Mouse (Mus musculus): ENCODE results near the gene Krt24.

Gene Krt24

DNA sequence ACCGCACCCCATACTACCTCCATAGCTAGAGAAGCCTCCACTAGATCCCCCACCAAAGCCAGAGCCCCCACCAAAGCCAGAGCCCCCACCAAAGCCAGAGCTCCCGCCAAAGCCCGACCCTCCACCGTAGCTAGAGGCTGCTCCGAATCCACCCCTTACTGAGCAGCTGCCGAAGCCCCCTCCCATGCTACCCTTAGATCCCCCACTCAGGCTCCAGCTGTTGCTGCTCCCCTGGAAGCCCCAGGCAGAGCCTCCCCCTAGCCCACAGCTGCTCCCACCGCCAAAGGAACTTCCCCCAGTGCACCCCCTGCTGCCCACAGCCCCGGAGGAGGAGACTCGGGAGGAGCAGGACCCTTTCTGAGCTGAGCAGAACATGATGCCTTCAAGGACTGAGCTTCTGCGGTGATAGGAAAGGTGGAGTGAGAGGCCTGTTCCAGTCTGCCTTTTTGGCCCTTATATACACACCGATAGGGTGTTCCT lies at the start of gene Krt24:
Krt24 (minus strand) TSS at position 430 of the 480 bp plus-strand sequence.
- DNase-seq = no peak

DNA sequence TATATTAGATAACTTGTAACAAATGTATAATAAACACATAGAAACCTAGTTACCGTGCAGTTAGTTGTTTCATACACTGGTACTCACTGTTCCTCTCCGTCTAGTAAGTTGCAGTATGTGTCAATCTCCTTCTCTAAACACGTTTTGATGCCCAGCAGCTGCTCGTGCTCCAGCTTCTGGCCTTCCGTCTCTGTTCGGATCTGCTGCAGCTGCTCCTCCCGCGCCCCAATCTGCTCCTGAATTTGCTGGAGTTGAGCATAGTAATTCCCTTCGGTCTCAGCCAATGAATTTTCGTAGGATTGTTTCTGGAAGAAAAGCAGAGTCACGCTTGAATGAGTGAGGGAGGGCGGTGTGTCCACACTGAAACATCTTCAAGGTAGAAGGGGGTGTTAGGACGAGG lies 48.4 kb upstream of the Krt24 start:
- DNase-seq = peak; percentile 3

DNA sequence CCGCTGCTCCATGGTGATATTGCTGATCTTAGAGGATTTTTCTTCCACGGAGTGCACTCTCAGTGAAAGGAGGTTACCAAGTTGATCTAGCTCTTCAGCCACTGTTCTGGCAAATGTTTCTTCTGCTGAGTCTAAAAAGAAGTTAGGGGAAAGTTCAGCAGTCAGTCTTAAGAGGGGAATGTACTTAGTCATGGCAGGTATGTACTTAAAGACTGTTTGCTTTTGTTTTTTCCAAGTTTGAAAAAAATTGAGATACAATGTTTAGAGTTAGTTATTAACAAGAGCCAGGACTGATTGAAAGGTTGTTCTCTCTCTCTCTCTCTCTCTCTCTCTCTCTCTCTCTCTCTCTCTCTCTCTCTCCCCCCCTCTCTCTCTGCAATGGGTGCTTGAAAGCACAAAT lies 44.6 kb upstream of the Krt24 start:
- no peak for DNase-seq

DNA sequence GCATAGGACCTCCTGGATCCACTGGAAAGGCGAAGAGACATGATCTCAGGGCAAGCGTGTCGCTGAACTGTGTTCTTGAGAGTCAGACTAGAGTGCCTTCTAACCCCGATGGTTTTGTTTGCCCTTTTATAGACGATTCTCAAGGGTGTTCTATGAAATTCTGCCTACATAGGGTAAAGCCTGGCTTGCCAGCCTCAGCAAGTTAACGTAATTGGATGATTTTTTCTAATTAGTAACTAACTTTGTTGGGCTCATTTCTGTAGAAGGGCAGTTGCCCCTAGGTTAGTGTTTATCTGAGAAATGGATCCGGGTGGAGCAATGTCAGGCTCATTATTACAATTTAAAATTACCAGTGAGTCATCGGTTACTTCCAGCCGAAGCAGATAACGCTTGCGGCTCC lies 37.8 kb upstream of the Krt24 start, which contains the start of gene Krt25:
Krt25 (minus strand) TSS at position 101 of the 400 bp plus-strand sequence.
- no peak for DNase-seq

DNA sequence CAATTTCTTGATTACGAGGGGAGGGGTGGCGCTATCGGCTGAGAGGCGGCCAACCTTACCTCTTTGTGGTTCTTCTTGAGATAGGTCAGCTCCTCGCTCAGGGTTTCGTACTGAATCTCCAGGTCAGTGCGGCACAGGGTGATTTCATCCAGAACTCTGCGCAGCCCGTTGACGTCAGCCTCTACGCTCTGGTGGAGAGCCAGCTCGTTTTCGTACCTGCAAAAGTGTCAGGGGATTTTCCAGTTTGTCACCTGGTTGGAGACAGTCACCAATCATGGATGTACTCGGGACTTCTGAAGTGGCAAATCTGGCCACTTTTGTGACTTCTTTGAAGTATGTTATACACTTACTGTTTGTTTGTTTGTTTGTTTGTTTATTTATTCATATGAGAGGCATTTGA lies 36.0 kb upstream of the Krt24 start:
- no peak for DNase-seq

DNA sequence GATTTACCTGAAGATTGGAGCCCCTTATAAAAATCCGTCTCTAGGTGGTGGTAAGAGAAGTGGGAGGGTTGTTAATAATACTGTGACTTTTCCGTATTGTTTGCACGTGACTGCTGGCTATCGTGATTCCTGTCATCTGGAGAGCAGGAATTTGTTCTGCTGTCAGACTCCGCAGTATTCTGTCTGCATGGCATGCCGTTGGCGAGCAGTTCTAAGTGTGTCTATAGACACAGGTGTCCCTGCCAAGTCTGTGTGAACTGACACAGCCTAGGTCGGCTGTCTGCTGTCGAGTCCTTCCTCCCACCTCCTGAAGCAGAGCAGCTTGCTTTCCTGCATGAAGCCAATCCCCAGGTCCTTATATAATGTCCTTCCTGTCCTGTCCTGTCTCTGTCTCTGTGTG lies 34.1 kb upstream of the Krt24 start:
- no peak for DNase-seq

DNA sequence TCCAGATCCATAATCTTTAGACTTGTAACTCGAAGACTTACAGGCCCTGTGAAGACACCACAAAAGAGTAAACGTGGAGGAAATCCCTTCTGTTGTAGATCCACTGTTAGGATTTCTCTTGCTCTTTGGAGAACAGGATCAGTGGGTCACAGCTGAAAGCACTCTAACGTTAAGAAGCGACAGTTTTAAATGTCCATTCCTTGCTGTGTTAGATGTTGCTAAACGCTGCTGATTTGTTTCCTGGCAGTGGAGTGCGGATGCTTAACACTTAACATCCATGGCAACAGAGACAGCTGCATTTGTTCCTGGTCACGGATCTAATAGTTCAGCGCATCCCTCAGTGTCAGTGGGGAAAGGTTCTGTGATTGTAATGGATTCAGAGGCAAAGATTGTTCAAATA lies 31.5 kb upstream of the Krt24 start:
- no peak for DNase-seq

DNA sequence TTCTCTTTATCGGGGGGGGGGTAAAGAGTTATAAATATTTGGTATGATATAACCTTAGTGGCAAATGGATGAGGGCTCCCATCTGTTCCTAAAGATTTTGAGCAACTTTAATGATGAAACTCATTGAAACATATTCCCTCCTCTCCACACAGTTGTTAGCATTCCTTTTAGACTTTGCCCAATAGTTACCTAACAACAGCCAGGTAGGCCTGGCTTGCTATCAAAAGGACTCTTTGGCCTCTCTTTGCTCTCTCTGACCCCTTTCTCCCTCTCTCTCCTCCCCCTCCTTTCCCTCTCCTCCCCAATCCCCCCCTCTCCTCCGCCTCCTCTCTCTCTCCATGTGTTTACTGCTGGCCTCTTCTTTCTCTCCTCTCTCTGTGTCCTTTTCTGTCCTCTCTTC lies 29.5 kb upstream of the Krt24 start:
- no peak for DNase-seq

DNA sequence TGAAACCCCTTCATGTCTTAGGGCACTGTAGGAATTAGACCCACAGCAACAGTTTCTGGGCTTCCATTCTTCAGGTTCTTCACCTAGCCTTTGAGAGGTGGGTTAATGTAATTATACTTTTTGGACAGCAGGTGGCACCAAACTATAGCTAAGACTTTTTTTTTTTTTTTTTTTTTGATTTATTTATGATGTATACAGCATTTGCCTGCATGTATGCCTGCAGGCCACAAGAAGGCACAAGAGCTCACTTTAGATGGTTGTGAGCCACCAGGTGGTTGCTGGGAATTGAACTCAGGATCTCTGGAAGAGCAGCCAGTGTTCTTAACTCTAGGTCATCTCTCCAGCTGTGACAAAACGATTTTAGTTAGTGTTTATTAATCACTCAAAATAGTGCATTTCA lies 25.8 kb upstream of the Krt24 start:
- no peak for DNase-seq

DNA sequence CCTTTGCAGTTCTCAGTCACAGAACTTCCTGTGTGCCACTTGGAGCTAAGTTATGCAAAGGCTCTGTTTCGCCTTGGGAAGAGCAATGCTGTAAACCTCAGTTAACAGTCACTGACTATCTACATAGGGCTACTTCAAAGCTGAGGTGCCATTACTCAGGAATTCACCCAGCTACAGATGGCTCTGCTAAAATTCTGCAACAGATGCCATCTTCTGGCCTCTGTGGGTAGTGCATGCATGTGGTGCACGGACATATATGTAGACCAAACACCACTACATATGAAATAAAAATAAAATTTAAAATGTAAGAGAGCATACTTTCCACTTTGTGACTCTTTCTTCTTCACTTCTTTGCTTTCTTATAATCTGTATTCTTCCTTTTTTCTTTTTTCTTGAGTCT lies 22.5 kb upstream of the Krt24 start:
- DNase-seq = peak; percentile 64

DNA sequence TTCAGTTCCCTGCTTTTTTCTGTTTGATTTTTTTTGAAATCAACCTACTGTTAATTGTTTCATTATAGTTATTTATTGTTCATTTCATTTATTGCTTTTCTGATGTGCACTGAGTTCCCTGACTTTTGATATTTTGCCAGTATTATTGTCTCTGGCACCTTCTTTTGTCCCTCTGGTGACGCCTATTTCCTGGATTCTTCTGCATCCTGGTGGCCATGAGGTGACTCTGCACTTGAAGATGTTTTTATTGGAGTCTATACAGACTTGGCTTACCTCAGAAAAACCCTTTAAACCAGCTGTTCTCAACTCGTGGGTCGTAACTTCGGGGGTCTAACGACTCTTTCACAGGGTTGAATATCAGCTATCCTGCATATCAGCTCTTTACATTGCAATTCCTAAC lies 10.0 kb upstream of the Krt24 start:
- DNase-seq = no peak

DNA sequence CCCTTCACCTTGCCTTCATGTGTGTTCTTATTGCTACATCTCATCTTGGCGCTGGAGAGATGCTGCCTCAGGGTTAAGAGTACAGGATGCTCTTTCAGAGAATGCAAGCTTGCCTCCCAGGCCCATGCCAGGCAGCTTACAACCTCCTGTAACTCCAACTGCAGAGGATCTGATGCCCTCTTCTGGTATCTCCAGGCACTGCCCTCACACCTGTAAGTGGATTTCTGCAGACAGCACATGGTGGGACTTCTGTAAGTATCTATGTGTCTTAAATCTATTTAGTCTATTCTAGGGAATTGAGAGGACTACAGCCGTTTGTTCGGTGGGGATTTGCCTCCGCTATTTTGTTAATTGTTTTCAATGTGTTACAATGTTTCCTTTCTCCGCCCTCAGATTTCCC lies 7.8 kb upstream of the Krt24 start:
- peak; percentile 44 for DNase-seq

DNA sequence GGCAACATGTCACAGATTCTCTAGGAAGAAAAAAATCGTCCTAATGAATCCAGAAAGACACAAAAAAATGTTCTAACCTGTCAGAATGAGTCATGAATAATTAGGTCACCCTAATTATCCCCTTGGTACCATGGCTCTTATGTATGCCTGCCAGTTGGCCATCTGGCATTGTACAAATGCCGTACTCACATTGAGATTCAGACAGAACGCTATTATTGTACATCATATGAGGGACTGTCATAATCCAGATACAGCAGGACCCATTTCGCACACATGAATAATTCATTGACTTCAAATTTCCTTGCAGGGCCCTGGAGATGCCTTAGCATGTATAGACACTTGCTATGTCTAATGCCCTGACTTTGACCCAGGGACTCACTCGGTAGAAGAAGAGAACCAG lies 1.1 kb downstream of the Krt24 start:
- no peak for DNase-seq

DNA sequence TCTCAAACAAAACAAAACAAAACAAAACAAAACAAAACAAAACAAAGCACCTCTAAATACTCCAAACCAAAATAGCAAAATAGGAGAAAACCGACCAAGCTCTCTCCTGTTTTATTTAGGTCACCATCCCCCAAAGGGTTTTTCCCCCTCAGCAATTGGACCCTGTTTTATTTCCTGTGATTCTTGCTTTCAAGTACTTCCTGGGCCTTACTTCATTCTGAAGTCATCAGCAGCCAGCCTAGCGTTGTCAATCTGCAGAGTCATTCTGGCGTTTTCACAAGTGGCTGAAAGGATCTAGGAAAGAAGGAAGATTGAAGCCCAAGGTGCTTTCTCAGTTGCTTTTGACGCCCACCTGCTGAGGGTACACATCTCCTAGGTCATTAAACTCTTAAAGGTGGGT lies 1.7 kb downstream of the Krt24 start:
- no peak for DNase-seq

DNA sequence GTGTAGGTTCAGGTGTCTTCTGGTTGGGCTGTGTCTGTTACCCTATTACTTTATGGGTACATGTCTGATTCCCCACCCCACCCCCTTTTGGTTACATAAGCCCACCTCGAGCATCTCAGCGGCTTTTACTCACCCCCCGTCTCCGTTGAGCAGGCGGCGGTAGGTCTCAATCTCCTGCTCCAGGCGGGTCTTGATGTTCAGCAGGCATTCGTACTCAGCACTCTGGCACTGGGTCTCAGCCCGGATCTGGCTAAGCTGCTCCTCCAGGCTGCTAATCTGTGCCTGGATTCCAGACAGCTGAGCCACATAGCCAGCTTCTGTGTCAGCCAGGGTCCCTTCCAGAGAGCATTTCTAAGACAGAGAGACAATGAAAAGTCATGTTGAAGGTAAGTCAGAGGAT lies 3.9 kb downstream of the Krt24 start:
- no peak for DNase-seq

DNA sequence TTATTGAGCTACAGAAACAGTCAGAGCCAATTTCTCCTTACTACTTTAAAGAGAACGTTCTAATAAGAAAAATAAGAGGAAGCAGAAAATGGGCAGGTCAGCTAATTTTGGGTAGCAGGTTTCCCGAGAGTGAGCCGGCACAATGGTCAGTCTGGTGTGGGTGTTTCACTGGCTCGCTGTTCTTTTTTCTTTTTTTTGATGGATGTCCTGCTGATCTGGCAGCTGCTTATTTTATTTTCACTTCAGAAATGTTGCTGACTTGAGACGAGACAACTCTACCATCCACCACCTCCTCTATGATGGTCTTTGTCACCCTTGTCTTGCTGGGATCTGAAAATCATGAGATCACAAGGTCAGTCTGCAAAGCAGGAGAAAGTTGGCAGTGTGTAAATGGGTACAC lies 5.1 kb downstream of the Krt24 start:
- no peak for DNase-seq

DNA sequence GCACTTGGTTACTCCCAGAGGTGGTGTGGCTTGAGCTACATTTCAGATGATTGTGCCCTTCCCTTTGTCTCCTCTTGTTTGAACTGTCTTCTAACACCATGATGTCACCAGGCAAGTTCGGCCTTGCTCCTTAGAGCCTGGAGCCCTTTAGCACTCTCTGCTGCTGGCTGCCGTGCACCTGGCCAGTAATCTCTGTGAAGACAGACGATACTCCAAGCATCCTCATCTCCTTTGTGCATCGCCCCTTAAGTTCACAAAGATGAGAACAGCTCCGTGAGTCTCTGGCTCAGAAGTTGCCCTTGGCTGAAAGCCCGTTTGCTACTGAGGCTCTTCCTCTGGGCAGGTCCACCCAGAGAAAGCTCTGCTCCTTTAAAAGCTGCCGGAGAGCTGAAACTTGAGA lies 8.3 kb downstream of the Krt24 start:
- DNase-seq = no peak

DNA sequence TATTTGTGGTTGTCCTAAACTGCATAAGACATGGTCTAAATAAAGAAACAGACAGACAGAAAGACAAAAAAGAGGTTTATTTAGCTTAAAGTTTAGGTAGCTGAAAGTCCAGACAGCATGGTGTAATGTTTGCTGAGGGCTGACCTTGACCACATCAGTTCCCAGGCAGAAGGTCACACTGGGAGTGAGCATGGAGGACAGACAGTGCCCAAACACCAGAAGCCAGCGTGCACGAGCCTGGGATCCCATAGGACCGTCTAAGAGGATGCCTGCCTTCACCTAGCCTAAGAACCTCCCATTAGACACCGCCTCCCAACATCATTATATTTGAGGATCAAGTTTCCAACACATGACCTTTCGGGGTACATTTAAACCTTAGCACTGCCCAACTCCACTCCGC lies 9.4 kb downstream of the Krt24 start:
- DNase-seq = no peak

DNA sequence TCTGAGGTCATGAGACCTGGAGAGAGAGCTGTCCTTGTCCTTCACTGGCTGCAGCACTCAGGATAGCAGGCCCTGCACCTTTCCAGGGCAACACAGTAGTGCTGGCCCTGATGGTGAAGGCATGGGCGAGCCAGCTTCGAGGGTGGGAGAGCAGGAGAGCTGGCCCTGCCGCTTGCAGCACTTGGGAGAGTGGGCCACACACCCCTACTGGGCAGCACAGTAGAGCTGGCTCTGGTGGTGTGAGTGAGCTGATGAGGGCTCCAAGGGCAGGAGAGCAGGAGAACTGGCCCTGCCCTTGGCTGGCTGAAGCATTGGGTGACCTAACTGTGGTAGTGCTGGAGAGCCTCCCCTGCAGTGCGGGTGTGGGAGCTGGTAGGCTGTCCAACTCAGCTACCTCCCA lies 12.3 kb downstream of the Krt24 start:
- DNase-seq = no peak

DNA sequence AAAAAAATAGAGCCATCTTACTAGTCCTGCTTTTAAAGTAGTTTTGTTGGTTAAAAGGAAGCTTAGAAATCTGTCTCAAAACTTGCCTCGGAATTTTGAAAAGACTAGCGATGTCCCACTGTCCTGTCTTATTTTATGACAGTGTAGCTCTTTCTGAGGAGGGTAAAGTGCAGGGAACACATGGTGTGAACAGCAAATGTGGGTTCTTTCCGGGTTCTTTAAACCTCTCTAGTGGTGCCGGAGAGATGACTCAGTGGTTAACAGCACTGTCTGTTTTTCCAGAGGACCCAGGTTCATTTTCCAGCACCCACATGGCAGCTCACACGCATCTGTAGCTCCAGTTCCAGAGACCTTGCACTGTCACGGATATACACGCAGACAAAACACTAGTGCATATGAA lies 15.9 kb downstream of the Krt24 start:
- no peak for DNase-seq

DNA sequence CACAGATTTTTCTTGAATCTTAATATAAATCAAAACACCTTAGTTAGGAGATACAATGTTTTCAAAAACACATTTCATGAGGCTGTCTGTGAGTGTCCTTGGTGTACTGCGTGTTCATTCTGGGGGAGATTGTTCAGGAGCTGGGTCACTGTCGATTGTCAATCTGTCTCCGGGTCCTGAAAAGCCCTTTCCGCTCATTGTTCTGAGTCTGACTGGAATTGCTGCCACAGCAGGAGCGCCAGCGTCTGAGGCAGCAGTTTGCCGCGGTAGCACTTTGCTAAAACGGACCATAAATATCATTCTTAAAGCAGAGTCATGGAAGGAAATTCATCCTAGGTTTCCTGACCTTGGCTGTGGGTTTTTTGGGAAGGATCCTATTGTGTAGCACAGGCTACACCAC lies 19.3 kb downstream of the Krt24 start:
- DNase-seq = no peak

DNA sequence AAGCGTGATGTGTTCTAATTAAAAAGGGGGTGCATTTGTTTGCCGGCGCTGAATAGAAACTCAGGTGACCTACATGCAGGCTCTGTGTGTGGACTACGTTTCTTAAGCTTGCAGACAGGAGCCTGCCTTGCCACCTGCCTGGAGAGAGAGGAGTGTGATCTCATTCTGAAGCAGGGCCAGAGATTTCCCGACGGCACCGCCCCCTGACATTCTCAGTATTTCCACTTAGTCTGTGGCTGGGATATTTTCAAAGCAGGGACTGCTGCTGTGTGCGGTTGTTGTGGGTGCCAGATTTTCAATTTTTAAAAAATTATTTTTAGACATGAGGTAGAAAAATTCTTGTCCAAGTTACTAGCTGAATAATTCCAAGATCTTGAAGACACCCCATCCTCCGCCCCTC lies 19.8 kb downstream of the Krt24 start:
- DNase-seq = no peak

DNA sequence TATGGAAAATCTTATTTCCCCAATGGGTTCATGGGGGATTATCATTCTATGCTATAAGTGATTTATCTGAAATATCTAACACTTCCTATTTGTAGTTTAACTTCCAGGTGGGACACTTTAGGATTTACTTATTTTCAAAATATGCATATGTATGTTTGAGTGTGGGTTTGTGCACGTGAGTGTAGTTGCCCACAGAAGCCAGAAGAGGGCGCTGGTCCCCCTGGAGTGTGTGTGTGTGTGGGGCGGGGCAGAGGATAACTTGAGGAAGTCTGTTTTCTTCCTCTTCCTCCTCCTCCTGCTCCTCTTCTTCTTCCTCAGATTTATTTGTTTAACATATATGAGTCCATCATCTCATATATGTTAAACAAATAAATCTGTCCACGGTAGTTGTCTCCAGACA lies 28.8 kb downstream of the Krt24 start:
- no peak for DNase-seq

DNA sequence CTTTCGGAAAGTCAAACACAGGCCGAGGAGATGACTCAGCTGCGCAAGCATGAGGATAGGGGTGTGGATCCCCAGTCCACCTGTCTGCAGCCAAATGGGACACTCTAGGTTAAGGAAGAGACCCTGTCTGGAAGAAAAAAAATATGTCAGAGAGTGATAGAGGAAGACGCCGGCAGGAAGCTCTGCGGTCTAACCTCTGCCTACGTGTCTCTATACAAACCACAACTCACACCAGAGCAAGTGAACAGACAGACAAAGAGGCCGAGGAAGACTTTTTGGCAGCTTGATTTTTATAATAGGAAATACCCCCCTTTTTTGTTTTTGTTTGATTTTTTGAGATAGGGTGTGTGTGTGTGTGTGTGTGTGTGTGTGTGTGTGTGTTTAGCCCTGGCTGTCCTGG lies 29.7 kb downstream of the Krt24 start:
- no peak for DNase-seq

DNA sequence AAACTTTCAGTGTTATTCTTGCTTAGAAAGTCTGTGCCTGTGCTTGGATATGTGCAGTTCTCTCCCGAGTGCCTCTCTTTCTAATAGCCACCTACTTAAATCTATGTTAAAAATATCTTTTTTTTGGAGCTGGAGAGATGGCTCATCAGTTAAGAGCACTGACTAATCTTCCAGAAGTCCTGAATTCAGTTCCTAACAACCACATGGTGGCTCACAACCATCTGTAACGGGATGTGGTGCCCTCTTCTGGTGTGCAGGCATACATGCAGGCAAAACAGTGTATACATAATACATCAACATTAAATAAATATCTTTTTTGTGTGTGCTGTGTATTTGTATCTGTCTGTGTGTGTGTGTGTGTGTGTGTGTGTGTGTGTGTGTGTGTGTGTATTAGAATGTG lies 31.2 kb downstream of the Krt24 start:
- DNase-seq = no peak

DNA sequence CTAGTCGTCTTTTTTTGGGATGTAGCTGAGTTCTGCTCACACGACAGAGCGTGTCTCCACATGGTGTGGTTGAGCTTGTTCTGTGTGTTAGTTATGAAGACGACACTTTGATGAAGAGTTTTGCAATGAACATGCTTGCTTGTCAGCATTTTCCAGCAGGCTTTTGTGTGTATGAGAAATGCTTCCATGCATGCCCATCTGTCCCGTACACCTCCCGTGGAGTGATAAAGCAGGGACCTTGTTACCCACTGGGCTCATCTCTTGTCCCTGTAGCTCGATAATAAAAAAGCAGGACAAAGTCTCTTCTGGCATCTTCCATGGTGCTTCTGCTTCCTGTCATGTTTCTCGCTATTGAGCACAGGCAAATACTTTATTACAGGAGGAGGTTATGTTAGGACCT lies 32.4 kb downstream of the Krt24 start:
- no peak for DNase-seq
